Mouse (Mus musculus) E14TG2a.4 (cell line): ENCODE results near the gene Snx8.

Experiments
- H3K27me3 ChIP-seq: 2 replicates; pipeline ENCODE4 v1.6.1; 2014; ENCODE audit warnings: low read length, control low read depth; ENCODE audit not compliant: insufficient read depth
- H3K36me3 ChIP-seq: 2 replicates; pipeline ENCODE4 v1.6.1; 2014; ENCODE audit warnings: low read length, control low read depth; ENCODE audit not compliant: insufficient read depth
- H3K4me1 ChIP-seq: replicated peaks from 2 replicates; pipeline ENCODE4 v1.6.1; 2014; ENCODE audit warnings: low read depth, low read length, control low read depth
- H3K4me3 ChIP-seq: replicated peaks from 2 replicates; pipeline ENCODE4 v1.5.1; 2014; ENCODE audit warnings: mild to moderate bottlenecking, low read length
- H3K9me3 ChIP-seq: 2 replicates; pipeline ENCODE4 v1.6.1; 2014; ENCODE audit warnings: low read length, control low read depth
- CTCF ChIP-seq: conservative IDR thresholded peaks from 2 replicates; pipeline ENCODE4 v1.5.1; 2014; ENCODE audit warnings: low read length
- NANOG ChIP-seq: IDR thresholded peaks from 2 replicates; pipeline ENCODE4 v1.6.1; 2014; ENCODE audit warnings: borderline replicate concordance, low read length, mixed read lengths
- POU5F1 ChIP-seq: IDR thresholded peaks from 2 replicates; pipeline ENCODE4 v1.6.1; 2014; ENCODE audit warnings: low read length, borderline replicate concordance

Snx8 gene

DNA sequence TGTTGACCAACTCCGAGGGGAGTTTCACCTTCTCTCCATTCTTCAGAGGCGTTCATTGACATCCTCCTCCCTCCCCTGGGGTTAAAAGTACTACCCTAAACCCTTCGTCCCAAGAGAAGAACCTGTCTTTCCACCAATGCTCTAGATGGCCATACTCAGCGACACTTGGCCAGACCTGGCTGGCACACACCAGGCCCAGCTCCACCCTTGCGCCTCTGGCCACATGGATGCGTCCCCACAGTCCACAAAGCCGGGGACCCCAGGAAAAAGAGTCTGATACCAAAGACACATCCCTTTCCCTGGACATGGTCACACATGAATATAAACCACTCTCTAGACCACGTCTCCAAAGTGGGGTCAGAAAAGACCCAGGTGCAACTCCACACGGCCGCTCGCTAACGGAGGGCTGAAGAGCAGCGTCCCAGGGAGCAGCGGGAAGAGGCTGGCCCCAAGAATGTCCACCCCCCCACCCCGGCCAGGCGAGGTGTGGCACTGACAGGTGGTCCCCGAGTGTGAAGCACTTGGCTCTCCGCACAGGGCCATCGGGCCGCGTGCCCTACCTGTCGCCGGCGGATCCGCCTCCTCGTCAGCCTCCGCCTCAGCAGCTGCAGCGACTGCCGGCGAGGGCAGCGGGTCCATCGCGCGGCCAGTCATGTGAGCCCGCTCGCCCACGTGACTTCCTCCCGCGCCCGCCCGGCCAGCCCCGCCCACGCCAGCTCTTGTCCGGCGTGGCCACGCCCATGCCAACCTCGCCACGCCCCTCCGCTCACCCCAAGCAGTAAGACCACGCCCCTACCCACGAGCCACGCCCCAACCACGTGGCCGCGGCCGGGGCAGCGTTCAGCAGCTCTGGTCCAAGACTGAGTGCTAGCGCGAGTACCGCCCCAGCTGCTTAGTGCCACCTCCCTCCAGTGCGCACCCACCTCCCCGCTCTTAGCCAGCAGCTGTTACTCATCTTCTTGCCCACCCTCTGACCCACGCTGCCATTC, at the start of gene Snx8:
TSS of gene Snx8 (minus strand) at position 675 of the 989 bp plus-strand sequence.
- Histone ChIP-seq H3K27me3 (peaks cover 26% of the 10 kb centered on the region), H3K4me3 (peak within 1 kb of the TSS; percentile 92), H3K4me1 (peaks cover 32% of the 10 kb centered on the region), H3K36me3 (no peaks in the 10 kb centered on the region), H3K9me3 (no peaks in the 10 kb centered on the region)
- TF ChIP-seq NANOG: no peak
- TF ChIP-seq CTCF: no peak
- TF ChIP-seq POU5F1: no peak

DNA sequence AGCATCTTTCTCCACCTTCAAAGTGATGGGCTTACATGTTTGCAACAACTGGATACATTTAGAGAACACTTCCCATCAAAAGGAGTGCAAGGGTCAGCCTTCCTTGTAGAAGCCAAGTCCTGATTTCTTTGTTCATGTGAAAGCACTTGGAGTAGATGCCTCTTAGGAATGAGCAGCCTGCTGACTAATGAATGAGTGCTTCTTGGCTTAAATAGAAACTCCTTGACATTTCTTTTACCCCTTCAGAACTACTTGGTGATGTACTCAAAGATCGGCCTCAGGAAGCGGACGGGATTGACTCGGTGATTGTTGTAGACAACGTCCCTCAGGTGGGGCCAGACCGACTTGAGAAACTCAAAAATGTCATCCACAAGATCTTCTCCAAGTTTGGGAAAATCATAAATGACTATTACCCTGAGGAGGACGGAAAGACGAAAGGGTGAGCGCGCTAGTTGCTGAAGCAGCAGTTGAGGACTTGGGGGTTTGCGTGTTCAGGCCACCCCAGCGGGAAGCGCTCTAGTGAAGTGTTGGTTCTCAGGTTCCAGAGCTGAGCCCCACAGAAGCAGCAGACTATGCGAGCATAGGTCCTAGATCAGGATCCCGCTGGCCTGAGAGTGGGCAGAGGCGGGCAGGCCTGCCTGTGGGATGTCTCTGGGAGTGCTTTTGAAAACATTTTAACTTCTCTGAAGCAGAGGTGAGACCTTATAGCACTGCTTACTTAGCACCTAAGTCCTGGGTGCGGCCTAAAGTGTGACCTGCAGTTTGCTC, 36.1 kb upstream of the Snx8 start:
- H3K9me3 ChIP-seq: no peaks in the 10 kb centered on the region
- peaks cover 95% of the 10 kb centered on the region for H3K36me3 ChIP-seq
- no peak overlapping the region for H3K4me3 ChIP-seq
- TF ChIP-seq NANOG (no peak), POU5F1 (no peak), CTCF (no peak)
- H3K27me3 ChIP-seq: no peaks in the 10 kb centered on the region
- H3K4me1 ChIP-seq: peaks cover 72% of the 10 kb centered on the region

GRCm38 (mm10) chr5:140420616-140421015, 31.6 kb upstream of the Snx8 start:
- Histone ChIP-seq H3K4me1 (peaks cover 62% of the 10 kb centered on the region), H3K36me3 (peaks cover 59% of the 10 kb centered on the region), H3K4me3 (peak overlapping the region; percentile 99), H3K27me3 (no peaks in the 10 kb centered on the region), H3K9me3 (no peaks in the 10 kb centered on the region)
- no peak for TF ChIP-seq CTCF
- TF ChIP-seq POU5F1: no peak
- no peak for TF ChIP-seq NANOG

DNA sequence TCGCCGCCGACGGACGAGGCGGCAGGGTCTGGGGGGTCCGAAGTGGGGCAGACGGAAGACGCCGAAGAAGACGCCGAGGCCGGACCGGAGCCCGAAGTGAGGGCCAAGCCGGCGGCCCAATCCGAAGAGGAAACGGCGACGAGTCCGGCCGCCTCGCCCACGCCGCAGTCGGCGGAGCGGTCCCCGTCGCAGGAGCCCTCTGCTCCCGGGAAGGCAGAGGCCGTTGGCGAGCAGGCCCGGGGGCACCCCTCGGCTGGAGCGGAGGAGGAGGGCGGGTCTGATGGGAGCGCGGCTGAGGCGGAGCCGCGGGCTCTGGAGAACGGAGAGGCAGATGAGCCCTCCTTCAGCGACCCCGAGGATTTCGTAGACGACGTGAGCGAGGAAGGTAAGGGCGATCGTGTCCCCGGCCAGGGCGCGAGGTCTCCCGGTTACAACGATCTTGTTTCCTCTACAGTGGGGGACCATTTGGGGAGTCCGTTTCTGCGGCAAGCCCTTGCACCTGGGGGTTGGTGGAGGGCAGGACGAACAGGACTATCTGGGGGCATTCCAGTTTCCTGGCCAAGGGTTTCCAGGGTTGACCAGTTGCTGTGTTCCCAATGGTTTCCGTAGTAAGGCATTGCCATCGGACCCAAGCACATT, 30.5 kb upstream of the Snx8 start:
- Histone ChIP-seq H3K4me3 (peak overlapping the region; percentile 99), H3K36me3 (peaks cover 49% of the 10 kb centered on the region), H3K4me1 (peaks cover 52% of the 10 kb centered on the region), H3K27me3 (no peaks in the 10 kb centered on the region), H3K9me3 (no peaks in the 10 kb centered on the region)
- TF ChIP-seq CTCF: no peak
- TF ChIP-seq POU5F1: no peak
- TF ChIP-seq NANOG: no peak

DNA sequence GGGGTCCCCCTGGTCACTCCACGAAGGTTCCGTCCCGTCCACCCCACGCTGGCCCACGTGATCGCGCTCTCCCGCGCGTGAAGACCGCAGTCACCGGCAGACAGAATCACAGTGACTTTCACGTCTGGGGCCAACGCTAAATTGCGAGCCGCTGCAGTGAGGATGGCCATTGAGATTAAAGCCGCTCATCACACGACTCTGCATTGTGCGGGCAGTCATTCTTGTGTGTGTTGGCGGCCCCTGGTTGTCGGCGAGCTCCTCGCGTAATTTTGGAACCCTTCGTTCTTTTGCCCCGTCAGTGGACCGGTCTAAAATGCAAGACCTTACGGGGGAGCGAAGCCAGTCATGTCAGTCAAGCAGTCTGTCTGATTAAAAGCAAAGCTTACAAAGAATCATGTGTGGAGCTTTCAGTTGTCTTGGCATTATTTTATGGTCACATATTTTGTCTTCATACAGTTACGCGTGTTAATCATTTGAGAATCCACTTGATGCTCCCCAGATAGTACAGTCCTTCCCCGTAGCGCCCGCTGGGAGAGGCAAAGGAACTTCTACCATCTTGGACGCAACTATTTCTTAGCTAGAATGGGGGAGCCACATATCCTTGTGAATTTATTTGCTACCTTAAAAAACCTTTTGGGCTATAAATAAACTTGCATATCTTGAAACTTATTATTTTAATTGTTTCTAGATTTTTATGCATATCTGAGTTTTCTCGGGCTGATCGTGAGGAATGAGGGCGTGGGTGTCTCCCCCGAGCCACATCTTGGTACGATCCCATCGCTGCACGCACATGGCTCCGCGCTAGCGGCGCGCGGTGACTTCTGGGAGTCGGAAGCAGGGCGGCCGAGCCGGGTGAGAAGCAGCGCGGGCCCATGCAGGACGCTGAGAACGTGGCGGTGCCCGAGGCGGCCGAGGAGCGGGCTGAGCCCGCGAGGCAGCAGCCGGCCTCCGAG, 29.7 kb upstream of the Snx8 start, which contains the start of gene Eif3b:
TSS of gene Eif3b (plus strand) at position 840 of the 953 bp plus-strand sequence.
- Histone ChIP-seq H3K27me3 (no peaks in the 10 kb centered on the region), H3K4me3 (peak within 1 kb of the TSS; percentile 99), H3K4me1 (peaks cover 44% of the 10 kb centered on the region), H3K9me3 (no peaks in the 10 kb centered on the region), H3K36me3 (peaks cover 41% of the 10 kb centered on the region)
- TF ChIP-seq NANOG (no peak), POU5F1 (no peak), CTCF (no peak)

DNA sequence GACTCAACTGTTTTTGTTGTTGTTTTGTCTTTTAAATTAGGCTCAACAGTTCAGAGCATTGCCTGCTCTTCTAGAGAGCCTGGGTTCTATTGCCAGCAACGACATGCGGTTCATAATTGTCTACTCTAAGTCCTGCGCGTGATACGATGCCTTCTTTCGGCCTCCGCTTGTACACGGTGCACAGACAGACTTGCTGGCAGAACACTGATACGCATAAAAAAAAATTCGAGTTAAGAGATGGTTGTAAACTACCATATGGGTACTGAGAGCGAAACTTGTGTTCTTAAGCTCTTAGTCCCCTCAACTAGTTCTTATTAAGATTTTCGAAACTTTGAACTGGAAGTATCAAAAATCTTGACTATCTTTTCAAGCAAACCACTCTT, 29.0 kb upstream of the Snx8 start:
- Histone ChIP-seq H3K27me3 (no peaks in the 10 kb centered on the region), H3K4me1 (peaks cover 37% of the 10 kb centered on the region), H3K4me3 (peak overlapping the region; percentile 99), H3K9me3 (no peaks in the 10 kb centered on the region), H3K36me3 (peaks cover 34% of the 10 kb centered on the region)
- TF ChIP-seq NANOG (no peak), CTCF (no peak), POU5F1 (no peak)

DNA sequence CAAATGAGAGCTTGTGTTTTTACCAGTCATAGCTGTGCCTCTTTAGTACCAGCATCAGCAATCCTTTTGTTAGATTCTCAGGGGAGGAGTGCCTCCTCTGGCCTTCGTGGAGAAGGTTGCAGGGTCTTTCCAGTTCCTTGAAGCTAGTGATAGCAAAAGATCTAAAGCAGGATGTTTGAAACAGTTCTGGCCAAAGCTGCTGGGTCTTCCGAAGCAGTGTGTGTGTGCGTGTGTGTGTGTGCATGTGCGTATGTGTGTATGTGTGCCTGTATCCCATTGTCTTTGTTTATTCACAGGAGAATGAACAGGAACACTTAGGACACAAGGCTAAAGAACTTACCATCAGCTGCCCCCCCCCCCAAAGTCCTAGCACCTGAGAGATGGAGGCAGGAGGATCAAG, 25.6 kb upstream of the Snx8 start:
- TF ChIP-seq NANOG: no peak
- TF ChIP-seq CTCF: no peak
- TF ChIP-seq POU5F1: no peak
- peaks cover 6% of the 10 kb centered on the region for H3K4me1 ChIP-seq
- peaks cover 10% of the 10 kb centered on the region; the same call in 1 of the 2 replicates for H3K36me3 ChIP-seq
- no peaks in the 10 kb centered on the region for H3K9me3 ChIP-seq
- H3K4me3 ChIP-seq: no peak overlapping the region
- H3K27me3 ChIP-seq: no peaks in the 10 kb centered on the region
